Mouse (Mus musculus) liver, embryonic 14.5 days (tissue): ENCODE measurements around the gene Chrd.

Source experiments
- CTCF ChIP-seq: IDR thresholded peaks from 2 replicates; pipeline ENCODE4 v1.5.1; 2016; ENCODE audit warnings: antibody characterized with exemption, low read depth, control low read depth
- EP300 ChIP-seq: IDR thresholded peaks from 2 replicates; pipeline ENCODE4 v1.6.1; 2016; ENCODE audit warnings: antibody characterized with exemption, low read depth

DNA sequence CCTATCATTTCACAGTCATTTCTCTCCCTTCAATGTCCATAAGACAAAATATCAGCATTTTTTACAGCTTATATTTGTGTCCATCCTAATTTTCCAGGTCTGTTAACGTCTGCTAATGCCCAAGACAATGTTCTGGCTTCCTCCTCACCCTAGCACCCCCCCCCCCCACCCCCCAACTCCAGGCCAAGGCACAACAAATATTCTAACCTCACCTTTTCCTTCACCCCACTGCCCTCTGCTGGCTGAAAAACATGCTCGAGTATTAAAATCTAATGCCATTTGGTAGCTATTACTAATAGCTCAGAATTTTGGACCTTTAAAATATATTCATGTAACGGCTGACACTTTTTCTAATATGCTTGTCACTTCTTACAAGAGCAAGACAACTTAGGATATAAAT, 28.8 kb downstream of the Chrd start:
- TF ChIP-seq CTCF: peak; percentile 41; the same call in 1 of the 2 replicates
- TF ChIP-seq EP300: no peak
